Mouse (Mus musculus): ENCODE results near the gene Il4i1. TPM values are rescaled to one million over a fixed set of nuclear protein-coding genes. Genes with fewer than 3 reads are reported as not detected.

The Il4i1 gene
- polyA plus RNA-seq (2016; fragmentation: Nextera tagmentation; extraction: Ambion mirVana): 0.78 and 1.1 TPM in 2 replicates

GRCm38 (mm10) chr7:44815721-44816469 lies at the start of gene Il4i1, which contains the start of gene Nup62:
TSS of gene Il4i1 (plus strand) at chr7:44816387.
TSS of gene Nup62 (plus strand) at chr7:44816088.
- Histone ChIP-seq H3K27ac (ENCODE audit: poor library complexity, severe bottlenecking) (peak within 1 kb of the TSS; percentile 99), H3K4me3 (peak within 1 kb of the TSS; percentile 90), H3K9ac (peak within 1 kb of the TSS; percentile 98), H3K4me1 (replicated peaks) (peaks cover 45% of the 10 kb centered on the region), H3K9me3 (replicated peaks) (no peaks in the 10 kb centered on the region), H3K27me3 (replicated peaks) (no peaks in the 10 kb centered on the region), H3K4me2 (peak within 1 kb of the TSS; percentile 89), H3K36me3 (peaks cover 33% of the 10 kb centered on the region)
- ATAC-seq (ENCODE audit: insufficient number of reproducible peaks, low FRiP score): peak; percentile 92
- WGBS: under 1% methylated on average over 60 of the region's 62 CpGs

GRCm38 (mm10) chr7:44768129-44768528 lies 48.1 kb upstream of the Il4i1 start:
- no peak overlapping the region for H3K27ac ChIP-seq (ENCODE audit: poor library complexity, severe bottlenecking)
- H3K27me3 ChIP-seq (replicated peaks): no peaks in the 10 kb centered on the region
- no peak; the same call in 1 of the 2 replicates for ATAC-seq (ENCODE audit: insufficient number of reproducible peaks, low FRiP score)
- H3K9ac ChIP-seq: no peak overlapping the region
- peaks cover 92% of the 10 kb centered on the region for H3K36me3 ChIP-seq
- H3K4me1 ChIP-seq (replicated peaks): no peaks in the 10 kb centered on the region
- whole genome bisulfite sequencing: 70% methylated on average over 5 of the region's 5 CpGs
- no peak overlapping the region for H3K4me3 ChIP-seq
- no peak overlapping the region for H3K4me2 ChIP-seq
- no peaks in the 10 kb centered on the region for H3K9me3 ChIP-seq (replicated peaks)

GRCm38 (mm10) chr7:44770046-44770578 lies 46.1 kb upstream of the Il4i1 start:
- Histone ChIP-seq H3K4me1 (replicated peaks) (no peaks in the 10 kb centered on the region), H3K4me3 (no peak overlapping the region), H3K9me3 (replicated peaks) (no peaks in the 10 kb centered on the region), H3K9ac (no peak overlapping the region), H3K27ac (ENCODE audit: poor library complexity, severe bottlenecking) (no peak overlapping the region), H3K27me3 (replicated peaks) (no peaks in the 10 kb centered on the region), H3K36me3 (peaks cover 92% of the 10 kb centered on the region), H3K4me2 (no peak overlapping the region)
- no peak for ATAC-seq (ENCODE audit: insufficient number of reproducible peaks, low FRiP score)
- WGBS: 12% methylated on average over 6 of the region's 6 CpGs

- 65% methylated on average over 8 of the region's 8 CpGs for WGBS
- H3K4me1 ChIP-seq (replicated peaks): no peaks in the 10 kb centered on the region
- peaks cover 88% of the 10 kb centered on the region for H3K36me3 ChIP-seq
- H3K27me3 ChIP-seq (replicated peaks): no peaks in the 10 kb centered on the region
- H3K9ac ChIP-seq: no peak overlapping the region
- peak; percentile 68 for ATAC-seq (ENCODE audit: insufficient number of reproducible peaks, low FRiP score)
- no peak overlapping the region for H3K27ac ChIP-seq (ENCODE audit: poor library complexity, severe bottlenecking)
- H3K4me2 ChIP-seq: no peak overlapping the region
- H3K4me3 ChIP-seq: no peak overlapping the region
- H3K9me3 ChIP-seq (replicated peaks): no peaks in the 10 kb centered on the region
These were observed 43.5 kb upstream of the Il4i1 start for GRCm38 (mm10) chr7:44772591-44773204.

- Histone ChIP-seq H3K27me3 (replicated peaks) (no peaks in the 10 kb centered on the region), H3K4me3 (no peak overlapping the region)
These were observed 39.2 kb upstream of the Il4i1 start for GRCm38 (mm10) chr7:44776849-44777498.

GRCm38 (mm10) chr7:44780101-44780500 lies 36.1 kb upstream of the Il4i1 start:
- no peak for ATAC-seq (ENCODE audit: insufficient number of reproducible peaks, low FRiP score)
- Histone ChIP-seq H3K4me2 (no peak overlapping the region), H3K4me3 (no peak overlapping the region), H3K4me1 (replicated peaks) (no peaks in the 10 kb centered on the region), H3K9ac (no peak overlapping the region), H3K27ac (ENCODE audit: poor library complexity, severe bottlenecking) (no peak overlapping the region), H3K36me3 (peaks cover 31% of the 10 kb centered on the region), H3K9me3 (replicated peaks) (no peaks in the 10 kb centered on the region), H3K27me3 (replicated peaks) (no peaks in the 10 kb centered on the region)
- 77% methylated on average over 8 of the region's 8 CpGs for WGBS

More at GRCm38 (mm10) chr7:44776849-44777498, 39.2 kb upstream of the Il4i1 start:
- Histone ChIP-seq H3K4me2 (no peak overlapping the region), H3K4me1 (replicated peaks) (no peaks in the 10 kb centered on the region), H3K9me3 (replicated peaks) (no peaks in the 10 kb centered on the region), H3K36me3 (peaks cover 60% of the 10 kb centered on the region), H3K9ac (no peak overlapping the region), H3K27ac (ENCODE audit: poor library complexity, severe bottlenecking) (no peak overlapping the region)
- ATAC-seq (ENCODE audit: insufficient number of reproducible peaks, low FRiP score): peak; percentile 59
- WGBS: 83% methylated on average over 9 of the region's 9 CpGs

GRCm38 (mm10) chr7:44789531-44789930 lies 26.7 kb upstream of the Il4i1 start:
- WGBS: 69% methylated on average over 3 of the region's 3 CpGs
- Histone ChIP-seq H3K4me3 (no peak overlapping the region), H3K9me3 (replicated peaks) (peaks cover 16% of the 10 kb centered on the region), H3K36me3 (no peaks in the 10 kb centered on the region), H3K27ac (ENCODE audit: poor library complexity, severe bottlenecking) (no peak overlapping the region), H3K9ac (no peak overlapping the region), H3K27me3 (replicated peaks) (0 out of 2 replicates have a peak, but pooled peaks cover 10% of the 10 kb centered on the region), H3K4me2 (no peak overlapping the region), H3K4me1 (replicated peaks) (no peaks in the 10 kb centered on the region)
- ATAC-seq (ENCODE audit: insufficient number of reproducible peaks, low FRiP score): no peak

GRCm38 (mm10) chr7:44790066-44790465 lies 26.1 kb upstream of the Il4i1 start:
- no peak overlapping the region for H3K9ac ChIP-seq
- H3K27me3 ChIP-seq (replicated peaks): 0 out of 2 replicates have a peak, but pooled peaks cover 10% of the 10 kb centered on the region
- H3K4me3 ChIP-seq: no peak overlapping the region
- H3K4me1 ChIP-seq (replicated peaks): no peaks in the 10 kb centered on the region
- ATAC-seq (ENCODE audit: insufficient number of reproducible peaks, low FRiP score): peak; percentile 29; the same call in 1 of the 2 replicates
- 69% methylated on average over 4 of the region's 4 CpGs for WGBS
- peaks cover 21% of the 10 kb centered on the region for H3K9me3 ChIP-seq (replicated peaks)
- no peak overlapping the region for H3K27ac ChIP-seq (ENCODE audit: poor library complexity, severe bottlenecking)
- H3K36me3 ChIP-seq: no peaks in the 10 kb centered on the region
- H3K4me2 ChIP-seq: no peak overlapping the region

- no peaks in the 10 kb centered on the region for H3K36me3 ChIP-seq
- no peak overlapping the region for H3K9ac ChIP-seq
- H3K27me3 ChIP-seq (replicated peaks): 0 out of 2 replicates have a peak, but pooled peaks cover 7% of the 10 kb centered on the region
- 79% methylated on average over 6 of the region's 6 CpGs for WGBS
- no peak overlapping the region for H3K4me2 ChIP-seq
- no peak overlapping the region for H3K27ac ChIP-seq (ENCODE audit: poor library complexity, severe bottlenecking)
- no peak overlapping the region for H3K4me3 ChIP-seq
- H3K9me3 ChIP-seq (replicated peaks): peaks cover 25% of the 10 kb centered on the region
- ATAC-seq (ENCODE audit: insufficient number of reproducible peaks, low FRiP score): peak; percentile 74; the same call in 1 of the 2 replicates
- no peaks in the 10 kb centered on the region for H3K4me1 ChIP-seq (replicated peaks)
These were observed 23.4 kb upstream of the Il4i1 start for GRCm38 (mm10) chr7:44792781-44793180.

GRCm38 (mm10) chr7:44808927-44809326 lies 7.3 kb upstream of the Il4i1 start:
- ATAC-seq (ENCODE audit: insufficient number of reproducible peaks, low FRiP score): no peak
- Histone ChIP-seq H3K4me3 (no peak overlapping the region), H3K9me3 (replicated peaks) (no peaks in the 10 kb centered on the region), H3K9ac (no peak overlapping the region), H3K4me1 (replicated peaks) (no peaks in the 10 kb centered on the region), H3K27ac (ENCODE audit: poor library complexity, severe bottlenecking) (no peak overlapping the region), H3K36me3 (peaks cover 30% of the 10 kb centered on the region), H3K4me2 (no peak overlapping the region), H3K27me3 (replicated peaks) (no peaks in the 10 kb centered on the region)
- WGBS: 80% methylated on average over 2 of the region's 2 CpGs

- Histone ChIP-seq H3K27me3 (replicated peaks) (no peaks in the 10 kb centered on the region), H3K9ac (no peak overlapping the region), H3K4me1 (replicated peaks) (no peaks in the 10 kb centered on the region), H3K36me3 (peaks cover 34% of the 10 kb centered on the region), H3K27ac (ENCODE audit: poor library complexity, severe bottlenecking) (no peak overlapping the region), H3K4me3 (no peak overlapping the region), H3K4me2 (no peak overlapping the region), H3K9me3 (replicated peaks) (no peaks in the 10 kb centered on the region)
- no peak for ATAC-seq (ENCODE audit: insufficient number of reproducible peaks, low FRiP score)
- WGBS: 81% methylated on average over 3 of the region's 3 CpGs
These were observed 6.7 kb upstream of the Il4i1 start for GRCm38 (mm10) chr7:44809466-44809865.

Measured in heart, embryonic 12.5 days (tissue).